Mouse (Mus musculus): ENCODE data around the gene Ctdsp2.
A peak's percentile ranks its signal among the peaks of the same experiment; 100 is the strongest.

Gene Ctdsp2

DNA sequence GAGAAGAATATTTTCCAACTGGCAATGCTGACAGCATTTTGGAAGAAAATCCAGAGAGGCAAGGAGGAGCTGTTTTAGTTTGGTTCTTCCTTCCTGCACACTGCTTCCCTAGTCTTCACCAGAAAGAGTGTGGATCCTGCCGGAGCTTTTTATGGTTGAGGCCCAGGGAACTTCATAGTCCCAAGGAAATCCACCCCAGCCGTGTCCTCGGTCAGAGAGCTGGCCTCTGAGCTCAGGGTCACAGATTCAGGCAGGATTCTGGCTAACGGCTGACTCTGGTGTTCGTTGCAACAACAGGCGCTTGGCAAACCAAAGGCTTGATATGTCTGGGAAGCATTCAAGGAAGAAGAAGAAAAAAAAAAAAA lies 15.6 kb upstream of the Ctdsp2 start:
- no peak for DNase-seq (ENCODE audit: low spot score in 2 of 2)

DNA sequence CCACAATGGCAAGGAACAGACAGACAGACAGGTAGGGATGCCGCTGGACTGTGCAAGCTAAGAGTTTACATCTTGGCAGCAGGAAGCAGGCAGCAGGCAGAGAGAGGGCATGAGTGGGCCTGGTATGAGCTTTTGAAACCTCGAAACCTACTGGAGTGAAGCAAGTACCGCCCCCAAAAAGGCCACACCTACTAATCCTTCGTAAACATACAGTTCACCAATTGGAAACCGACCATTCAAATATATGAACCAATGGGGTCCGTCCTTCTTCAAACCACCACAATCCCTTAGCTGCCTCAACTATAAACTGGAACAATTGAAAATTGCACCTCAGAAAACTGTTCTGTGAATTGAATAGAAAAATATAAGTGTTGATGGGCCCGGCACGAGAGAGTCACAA lies 14.7 kb upstream of the Ctdsp2 start:
- no peak for DNase-seq (ENCODE audit: low spot score in 2 of 2)

- DNase-seq (ENCODE audit: low spot score in 2 of 2), result no peak
Observed at GRCm38 (mm10) chr10:126971363-126972050, 7.0 kb upstream of the Ctdsp2 start.

DNA sequence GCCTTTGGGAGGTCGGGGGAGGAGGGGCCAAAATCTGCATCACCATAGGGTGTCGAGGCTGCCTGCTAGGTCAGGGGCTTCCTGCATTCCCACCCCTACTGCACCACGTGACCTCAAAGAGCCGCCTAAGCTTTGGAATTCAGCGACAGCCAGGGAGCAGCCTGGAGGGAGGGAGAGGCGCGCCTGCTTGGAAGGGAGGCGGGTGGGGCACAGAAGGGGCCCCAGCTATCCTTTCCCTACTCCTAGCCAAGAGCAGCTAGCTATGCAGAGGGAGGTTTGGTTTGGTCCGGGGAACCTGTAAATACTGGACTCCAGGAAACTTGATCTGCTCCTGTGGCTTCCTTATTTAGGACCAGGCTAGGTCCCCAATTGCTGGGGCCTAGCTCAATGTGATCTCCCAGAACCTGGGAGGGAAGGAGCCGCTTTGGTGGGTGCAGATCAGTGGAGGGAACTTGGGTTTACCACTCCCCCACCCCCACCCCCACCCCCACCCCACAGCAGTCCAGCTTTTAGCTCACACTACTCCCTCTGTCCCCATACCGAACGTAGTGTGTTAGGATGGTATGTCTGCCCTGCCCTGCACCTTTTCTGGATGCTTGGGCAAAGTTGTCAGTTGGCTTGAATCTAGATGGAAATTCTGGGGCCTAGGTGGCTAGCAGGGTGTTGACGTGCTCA lies 6.3 kb upstream of the Ctdsp2 start:
- DNase-seq (ENCODE audit: low spot score in 2 of 2), result no peak

DNA sequence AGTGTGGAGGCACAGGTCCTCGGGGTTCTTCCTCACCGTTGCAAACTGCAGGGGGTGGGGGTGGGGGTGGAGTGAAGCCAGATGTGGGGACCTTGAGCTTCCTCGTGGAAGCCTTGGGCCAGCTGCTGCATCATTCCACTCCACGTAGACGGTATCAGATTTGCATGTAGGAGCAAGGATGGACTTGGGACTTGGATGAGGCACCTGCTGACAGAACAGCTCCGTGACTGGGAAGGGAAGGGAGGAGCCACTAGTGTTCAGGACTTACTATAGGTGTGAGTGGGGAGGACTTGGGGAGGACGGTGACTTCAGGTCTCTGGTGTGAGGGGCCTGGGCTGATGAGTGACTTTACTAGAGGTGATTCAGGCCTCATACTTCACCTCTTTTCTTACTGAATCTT lies 5.5 kb upstream of the Ctdsp2 start:
- DNase-seq (ENCODE audit: low spot score in 2 of 2), result no peak

DNA sequence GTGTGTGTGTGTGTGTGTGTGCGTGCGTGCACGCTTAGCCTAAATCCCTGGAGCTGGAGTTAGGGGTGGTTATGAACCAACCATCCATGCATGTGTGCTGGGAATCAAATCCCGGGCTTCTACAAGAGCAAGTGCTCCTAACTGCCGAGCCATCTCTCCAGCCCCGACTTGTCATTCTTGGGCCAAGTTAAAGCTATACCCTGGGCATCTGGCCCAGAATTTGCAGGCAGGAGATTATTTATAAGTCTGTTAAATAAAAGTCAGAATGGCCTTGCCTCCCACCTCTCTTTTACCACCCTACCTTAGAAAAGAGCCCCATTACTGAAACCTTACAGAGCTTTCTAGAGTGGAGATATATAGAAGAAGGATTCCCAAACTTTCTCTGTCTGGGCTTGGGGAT lies 2.8 kb upstream of the Ctdsp2 start:
- no peak for DNase-seq (ENCODE audit: low spot score in 2 of 2)

DNA sequence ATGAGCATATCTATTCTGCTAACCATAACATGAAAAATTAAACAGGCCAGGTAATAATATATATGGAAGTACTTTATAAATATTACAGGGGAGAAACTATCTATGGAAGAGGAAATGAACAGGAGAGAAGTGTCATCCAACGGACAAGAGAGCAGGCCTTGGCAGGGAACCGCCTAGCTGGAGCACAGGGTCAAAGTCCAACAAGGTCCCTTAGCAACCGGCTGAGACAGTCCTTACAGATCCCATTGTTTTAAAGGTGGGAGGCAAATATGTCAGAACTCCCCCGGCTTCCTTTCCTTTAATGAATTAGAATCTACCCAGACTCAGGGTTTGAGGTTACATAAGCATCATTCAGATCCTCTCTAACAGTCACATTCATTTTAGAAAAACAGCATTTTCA lies 1.4 kb upstream of the Ctdsp2 start:
- no peak for DNase-seq (ENCODE audit: low spot score in 2 of 2)

DNA sequence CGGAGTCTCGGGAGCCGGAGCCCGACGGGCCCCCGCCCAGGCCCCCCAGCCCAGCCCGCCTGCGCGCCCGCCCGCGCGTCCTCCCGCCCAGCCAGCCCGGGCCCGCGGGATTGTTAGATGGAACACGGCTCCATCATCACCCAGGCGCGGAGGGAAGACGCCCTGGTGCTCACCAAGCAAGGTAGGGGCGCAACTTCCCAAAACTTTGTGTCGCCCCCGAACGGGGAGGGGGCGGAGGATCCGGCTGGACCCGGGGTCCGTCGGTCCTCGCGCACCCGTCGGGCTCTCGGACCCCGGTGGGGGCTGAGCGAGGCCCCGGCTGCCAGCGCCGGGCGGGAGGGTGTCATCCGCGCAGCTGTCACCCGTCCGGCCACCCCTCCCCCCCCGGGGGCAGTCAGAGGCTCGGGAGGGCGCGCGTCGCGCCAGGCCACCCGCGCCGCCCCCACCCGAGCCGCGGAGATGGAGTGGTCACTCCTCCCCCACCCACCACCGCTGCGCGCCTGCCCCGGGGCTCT lies 661 bp downstream of the Ctdsp2 start:
- DNase-seq (ENCODE audit: low spot score in 2 of 2), result peak; percentile 43 to 49

GRCm38 (mm10) chr10:126979636-126980151 lies 1.2 kb downstream of the Ctdsp2 start:
- DNase-seq (ENCODE audit: low spot score in 2 of 2), result peak in 1 of 2 experiments; percentile 21

GRCm38 (mm10) chr10:126980221-126980932 lies 1.9 kb downstream of the Ctdsp2 start:
- DNase-seq (ENCODE audit: low spot score in 2 of 2), result no peak

GRCm38 (mm10) chr10:126980933-126981530 lies 2.5 kb downstream of the Ctdsp2 start:
- DNase-seq (ENCODE audit: low spot score in 2 of 2), result no peak

DNA sequence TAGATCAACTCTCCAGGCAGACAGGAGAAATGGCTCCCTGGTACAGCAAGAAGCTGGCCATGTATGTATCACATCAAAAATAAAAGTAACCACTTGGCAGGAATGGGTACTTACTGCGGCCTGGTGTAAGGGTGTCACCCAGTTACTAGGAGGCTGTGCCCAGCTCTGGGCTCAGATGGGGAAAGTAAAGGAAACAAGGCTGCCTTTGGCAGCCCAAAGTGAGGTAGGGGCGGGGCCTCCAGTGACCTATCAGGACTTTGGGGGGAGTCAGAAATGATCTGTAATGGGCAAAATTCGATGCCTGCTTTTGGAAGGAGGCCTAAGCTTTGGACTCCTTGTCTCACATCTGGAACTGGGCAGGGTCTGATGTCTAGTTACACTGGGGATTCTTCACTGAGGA lies 3.2 kb downstream of the Ctdsp2 start:
- DNase-seq (ENCODE audit: low spot score in 2 of 2), result no peak

DNA sequence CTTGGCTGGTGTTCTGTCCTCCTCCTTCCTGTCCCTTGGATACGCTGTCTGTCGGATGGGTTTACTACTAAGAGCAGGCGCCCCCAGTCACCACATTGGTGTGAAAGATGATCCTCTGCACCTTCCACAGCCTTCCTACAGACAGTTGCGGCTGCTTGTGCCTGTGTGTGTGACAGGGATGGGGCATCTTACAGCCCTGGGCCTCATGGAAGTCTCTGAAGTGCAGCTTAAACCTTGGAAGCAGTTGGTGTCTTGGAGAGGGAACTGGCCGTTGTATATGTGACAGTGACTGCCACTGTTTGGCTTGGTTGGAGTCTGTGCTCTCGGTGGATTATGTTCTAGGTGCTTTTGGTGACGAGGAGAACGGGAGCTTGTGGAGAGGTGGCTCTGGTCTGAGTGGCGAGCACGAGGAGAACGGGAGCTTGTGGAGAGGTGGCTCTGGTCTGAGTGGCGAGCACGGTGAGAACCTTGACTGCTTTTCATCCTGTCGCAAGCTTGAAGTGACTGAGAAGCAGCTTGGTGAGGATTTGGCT lies 4.7 kb downstream of the Ctdsp2 start:
- DNase-seq (ENCODE audit: low spot score in 2 of 2), result no peak

GRCm38 (mm10) chr10:126984189-126985004 lies 5.9 kb downstream of the Ctdsp2 start:
- DNase-seq (ENCODE audit: low spot score in 2 of 2), result no peak

DNA sequence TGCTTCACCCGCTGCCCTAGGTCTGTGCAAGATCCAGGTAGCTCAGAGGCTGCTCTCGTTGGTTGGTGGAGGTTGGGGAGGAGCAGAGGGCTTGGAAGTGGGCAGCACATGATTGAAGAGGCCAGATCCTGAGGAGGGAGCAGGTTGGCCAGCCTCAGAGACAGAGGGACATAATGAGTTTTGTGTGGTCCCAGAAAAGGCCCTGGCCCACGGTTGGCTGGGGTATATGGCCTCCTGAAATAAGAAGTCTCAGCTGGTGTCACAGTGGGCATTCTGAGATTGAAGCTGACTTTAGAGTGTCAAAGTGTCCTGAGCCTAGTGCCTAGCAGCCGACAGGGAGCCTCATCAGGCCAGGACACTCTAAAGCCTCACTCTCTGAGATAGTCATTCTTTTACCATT lies 6.6 kb downstream of the Ctdsp2 start:
- no peak for DNase-seq (ENCODE audit: low spot score in 2 of 2)

DNA sequence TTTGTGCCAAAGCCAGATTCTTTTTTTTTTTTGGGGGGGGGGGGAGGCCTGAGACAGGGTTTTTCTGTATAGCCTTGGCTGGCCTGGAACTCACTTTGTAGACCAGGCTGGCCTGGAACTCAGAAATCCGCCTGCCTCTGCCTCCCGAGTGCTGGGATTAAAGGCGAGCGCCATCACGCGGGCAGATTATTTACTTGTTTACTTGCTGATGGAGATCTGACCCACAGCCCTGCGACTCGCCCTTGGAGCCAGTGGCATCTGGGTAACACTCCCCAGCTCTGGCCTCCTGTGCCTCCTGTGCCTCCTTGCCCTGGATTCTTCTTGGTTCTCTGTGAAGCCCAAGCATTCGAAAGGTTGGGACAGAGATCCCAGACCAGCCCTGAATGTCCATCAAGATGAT lies 7.1 kb downstream of the Ctdsp2 start:
- no peak for DNase-seq (ENCODE audit: low spot score in 2 of 2)

- DNase-seq (ENCODE audit: low spot score in 2 of 2), result no peak
Observed at GRCm38 (mm10) chr10:126986541-126986961, 8.0 kb downstream of the Ctdsp2 start.

- no peak for DNase-seq (ENCODE audit: low spot score in 2 of 2)
Observed at GRCm38 (mm10) chr10:126987183-126988118, 8.9 kb downstream of the Ctdsp2 start.

GRCm38 (mm10) chr10:126988513-126989165 lies 10.1 kb downstream of the Ctdsp2 start:
- no peak for DNase-seq (ENCODE audit: low spot score in 2 of 2)
